Mouse (Mus musculus): ENCODE measurements at regions not wholly inside any gene's neighbourhood (a gene's known extent, or its start where the extent isn't known, plus 50 kb on each side); places are given as distances from the start of the nearest gene placed in this dataset.

GRCm38 (mm10) chr16:69646156-69646555 is 217.4 kb downstream of the Speer2 start:
- peak; percentile 1 for DNase-seq (ENCODE audit: low spot score)

- DNase-seq (ENCODE audit: low spot score), result no peak
These were observed 255.8 kb downstream of the Speer2 start for GRCm38 (mm10) chr16:69607736-69608135.

GRCm38 (mm10) chr16:69600978-69601377 is 262.6 kb downstream of the Speer2 start:
- no peak for DNase-seq (ENCODE audit: low spot score)

GRCm38 (mm10) chr16:69577205-69577604 is 286.3 kb downstream of the Speer2 start:
- DNase-seq (ENCODE audit: low spot score), result no peak

- no peak for DNase-seq (ENCODE audit: low spot score)
These were observed 295.4 kb downstream of the Speer2 start for GRCm38 (mm10) chr16:69568189-69568588.

GRCm38 (mm10) chr16:69567420-69568179 is 295.9 kb downstream of the Speer2 start:
- no peak for DNase-seq (ENCODE audit: low spot score)

Measured in ovary, adult 18-20 months (tissue).